Mouse (Mus musculus): ENCODE measurements around the gene Kctd11.
"Not testable (repeated sequence)": the region's sequence is repeated elsewhere in the genome, so short reads cannot be mapped to it uniquely, and the experiment has no call there.

The Kctd11 gene

DNA sequence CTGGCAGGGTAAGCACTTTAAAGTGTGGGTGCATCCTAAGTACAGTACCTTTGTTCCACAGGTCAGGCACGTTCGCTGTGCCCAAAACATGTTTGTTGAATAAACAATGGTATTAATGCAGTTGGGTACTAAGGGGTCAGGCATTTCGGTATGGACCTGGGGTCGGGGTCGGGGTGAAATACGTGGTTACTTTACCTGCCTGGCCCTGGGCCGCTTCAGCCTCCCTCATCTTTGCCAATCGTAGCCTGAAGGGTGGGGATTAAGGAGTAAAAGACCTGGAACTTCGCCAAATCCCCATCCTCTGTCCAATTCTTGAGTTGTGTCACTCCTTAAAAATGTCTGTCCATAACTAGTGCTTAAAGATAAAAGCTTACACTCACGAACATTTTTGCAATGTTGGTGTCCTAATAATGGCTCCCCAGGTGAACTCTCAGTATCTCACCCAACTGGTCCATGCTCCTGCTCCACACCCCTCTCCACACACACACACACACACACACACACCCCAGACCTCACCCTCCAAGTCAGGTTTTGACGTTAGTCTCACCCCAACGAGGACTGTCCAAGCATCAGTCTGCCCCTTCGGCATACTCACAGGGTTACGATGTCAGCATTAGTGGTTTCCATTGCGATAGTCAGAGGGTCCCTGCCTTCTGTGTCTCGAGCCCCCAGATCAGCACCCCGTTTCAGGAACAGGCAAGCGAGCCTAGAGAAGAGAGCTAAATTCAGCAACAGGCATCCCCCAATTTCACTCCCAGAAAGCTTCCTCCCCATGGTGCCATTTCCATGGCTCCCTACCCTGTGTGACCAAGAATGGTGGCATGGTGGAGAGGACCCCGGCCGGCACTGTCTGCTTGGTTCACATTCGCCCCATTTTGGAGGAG lies 823 bp upstream of the Kctd11 start:
- in situ Hi-C loops (cut with MseI, MboI), result no loop called here

GRCm38 (mm10) chr11:69880506-69880852 lies 727 bp downstream of the Kctd11 start:
- in situ Hi-C loops (cut with MseI, MboI), result no loop called here

DNA sequence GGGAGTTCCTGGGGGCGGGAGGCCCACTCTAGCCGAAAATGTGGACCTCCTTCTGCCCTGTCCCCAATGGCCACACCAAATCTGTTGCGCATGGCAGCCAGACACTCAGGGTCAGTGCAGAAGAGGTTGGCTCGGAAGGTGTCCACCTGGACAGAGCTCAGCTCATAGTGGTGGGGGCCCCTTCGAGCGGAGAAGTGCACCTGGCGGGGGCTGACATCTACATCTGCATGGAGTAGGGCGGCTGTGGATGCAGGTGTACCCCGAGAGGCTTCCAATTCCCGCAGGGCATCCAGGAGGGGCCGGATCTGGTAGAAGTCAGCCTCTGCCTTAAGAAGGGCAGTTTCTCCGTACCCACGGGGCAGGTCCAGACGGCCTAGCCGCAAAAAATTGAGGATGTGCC lies 1.5 kb downstream of the Kctd11 start:
- in situ Hi-C loops (cut with MseI, MboI), result loop anchor here (5.0 kb wide), 1 partner anchor 72 kb away; the partner anchor contains the start of gene Tmem102 (in 2 of the 2)

- in situ Hi-C loops (cut with MseI, MboI), result loop anchor here (5.0 kb wide), 1 partner anchor 72 kb away; the partner anchor contains the start of gene Tmem102 (in 2 of the 2)
These were observed 2.3 kb downstream of the Kctd11 start for GRCm38 (mm10) chr11:69878952-69879351.

DNA sequence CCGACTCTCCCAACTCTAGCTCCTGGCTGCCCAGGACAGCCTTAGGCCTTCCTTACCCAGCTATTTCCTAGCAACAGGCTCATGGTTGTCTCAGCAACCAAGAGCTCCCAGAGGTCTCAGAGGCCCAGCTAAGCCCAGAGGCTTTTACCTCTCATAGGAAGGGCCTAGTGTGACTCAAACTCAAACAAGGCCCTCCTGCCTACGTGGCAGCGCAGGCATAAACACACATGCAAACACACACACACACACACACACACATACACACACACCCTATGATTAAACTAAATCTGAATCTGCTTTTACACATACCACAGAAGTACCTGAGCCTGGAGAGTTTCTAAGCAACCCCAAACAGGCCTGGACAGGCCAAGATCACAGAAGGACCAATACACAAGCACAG lies 2.8 kb downstream of the Kctd11 start:
- in situ Hi-C loops (cut with MseI, MboI), result loop anchor here (5.0 kb wide), 1 partner anchor 71 kb away; the partner anchor contains the start of gene Tmem102 (in 2 of the 2)

GRCm38 (mm10) chr11:69877878-69878277 lies 3.3 kb downstream of the Kctd11 start, which contains the start of gene Tmem95:
Tmem95 (minus strand) TSS chr11:69878018.
- in situ Hi-C loops (cut with MseI, MboI), result loop anchor here (5.0 kb wide), 1 partner anchor 71 kb away; the partner anchor contains the start of gene Tmem102 (in 2 of the 2)

- in situ Hi-C loops (cut with MseI, MboI), result loop anchor here (5.0 kb wide), 1 partner anchor 70 kb away; the partner anchor contains the start of gene Tmem102 (in 2 of the 2)
These were observed 4.3 kb downstream of the Kctd11 start for GRCm38 (mm10) chr11:69876867-69877266.

GRCm38 (mm10) chr11:69876186-69876585 lies 5.0 kb downstream of the Kctd11 start:
- in situ Hi-C loops (cut with MseI, MboI), result loop anchor here (5.0 kb wide), 1 partner anchor 69 kb away; the partner anchor contains the start of gene Tmem102 (in 2 of the 2)

DNA sequence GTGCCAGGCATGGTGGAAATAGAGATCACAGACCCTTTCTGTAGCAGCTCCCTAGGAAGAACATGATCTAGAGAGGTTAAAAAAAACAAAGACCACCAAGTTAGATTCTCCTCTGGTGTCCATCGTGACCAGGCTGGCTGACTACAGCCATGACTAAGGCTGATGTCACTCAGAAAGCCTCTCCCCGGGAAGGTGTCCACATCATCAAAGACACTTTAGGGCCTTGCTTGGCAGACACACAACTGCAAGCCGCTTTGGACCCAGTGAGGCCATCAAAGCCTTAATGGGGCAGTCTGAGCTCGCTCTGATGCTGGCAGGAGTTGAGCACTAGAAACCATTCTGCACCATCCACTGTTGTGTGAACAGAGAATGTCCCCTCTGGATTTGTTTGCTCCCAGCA lies 8.8 kb downstream of the Kctd11 start:
- in situ Hi-C loops (cut with MseI, MboI), result no loop called here

DNA sequence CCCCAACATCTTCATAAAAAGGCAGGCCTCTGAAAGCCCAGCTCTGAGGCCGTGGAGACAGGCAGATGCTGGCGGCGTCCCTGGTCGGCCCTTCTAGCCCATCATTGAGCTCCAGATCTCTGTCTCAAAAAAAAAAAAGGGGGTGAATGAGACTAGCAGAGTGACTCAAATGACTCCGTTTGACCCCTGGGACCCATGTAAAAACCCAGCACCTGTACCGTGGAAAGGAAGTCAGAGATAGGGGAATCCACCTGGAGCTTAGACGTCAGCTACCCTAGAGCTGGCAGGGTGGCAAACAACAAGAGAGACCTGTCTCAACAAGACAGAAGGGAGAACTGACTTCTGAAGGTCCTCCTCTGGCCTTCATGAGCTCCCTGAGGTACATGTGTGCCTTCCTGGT lies 9.4 kb downstream of the Kctd11 start:
- in situ Hi-C loops (cut with MseI, MboI), result no loop called here

DNA sequence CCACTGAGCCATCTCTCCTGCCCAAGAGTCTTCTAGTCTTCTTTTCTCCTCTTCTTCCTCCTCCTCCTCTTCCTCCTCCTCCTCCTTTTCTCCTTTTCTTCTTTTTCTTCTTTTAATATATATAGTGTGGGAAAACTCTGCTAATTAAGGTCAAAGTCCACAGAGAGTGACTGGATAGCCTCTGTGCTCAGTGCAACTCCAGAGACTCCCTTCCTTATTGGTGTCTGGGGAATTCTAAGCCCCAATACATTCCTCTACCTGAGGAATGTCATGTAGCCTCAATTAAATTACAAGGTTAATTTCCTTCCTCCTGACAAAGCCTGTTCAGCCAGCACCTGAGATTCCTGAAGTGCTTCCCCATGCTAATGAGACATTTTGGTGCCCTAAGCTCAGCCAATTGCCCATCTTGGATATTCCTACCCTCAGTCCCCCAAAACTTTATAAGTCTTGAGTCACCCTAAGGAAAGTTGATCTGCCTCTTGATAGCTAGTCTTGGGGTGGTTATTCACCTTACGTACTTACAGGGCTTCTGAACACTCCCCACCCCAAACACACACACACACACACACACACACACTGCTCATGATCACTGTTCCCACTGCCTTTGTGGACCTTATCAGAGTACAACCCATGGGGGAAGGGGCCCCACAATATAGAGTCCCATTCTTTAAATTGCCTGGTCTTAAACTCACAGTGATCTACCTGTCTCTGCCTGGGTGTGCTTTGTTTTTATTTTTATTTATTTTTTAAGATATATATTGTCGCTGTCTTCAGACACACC lies 10.7 kb downstream of the Kctd11 start:
- in situ Hi-C loops (cut with MseI, MboI), result no loop called here

- in situ Hi-C loops (cut with MseI, MboI), result no loop called here
These were observed 13.9 kb downstream of the Kctd11 start for GRCm38 (mm10) chr11:69867335-69867734.

GRCm38 (mm10) chr11:69865561-69865960 lies 15.6 kb downstream of the Kctd11 start:
- in situ Hi-C loops (cut with MseI, MboI), result no loop called here

DNA sequence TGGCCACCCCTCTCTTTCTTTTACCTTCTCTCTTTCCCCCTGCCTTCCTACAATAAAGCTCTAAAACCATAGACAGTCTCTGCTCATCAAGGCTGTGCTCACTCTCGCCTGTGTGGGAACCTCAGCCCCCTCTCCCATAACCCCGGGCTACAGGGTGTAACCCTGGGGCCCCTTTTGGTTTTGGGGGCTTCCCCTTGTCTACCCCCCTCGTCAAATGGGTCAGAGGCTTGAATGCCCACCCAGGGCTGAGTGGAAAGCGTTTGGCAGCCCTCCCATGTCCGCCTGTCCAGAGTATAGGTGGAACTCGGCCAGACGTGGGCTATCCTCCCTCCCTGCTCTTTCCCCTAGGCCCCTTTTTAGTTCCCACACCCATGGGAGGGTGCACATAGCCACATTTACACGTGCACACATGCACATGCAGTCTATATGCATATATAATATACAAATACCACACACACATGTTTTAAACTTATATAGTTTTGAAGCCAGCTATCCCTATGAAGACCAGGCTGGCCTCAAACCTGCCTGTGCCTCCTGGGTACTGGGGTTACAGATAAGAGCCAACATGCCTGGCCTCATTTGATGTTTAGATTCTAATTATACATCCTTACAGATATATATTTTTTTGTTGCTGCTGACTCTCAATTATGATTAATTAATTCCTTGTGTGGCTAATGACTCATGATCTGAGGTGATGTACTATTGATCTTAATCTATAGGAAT lies 16.9 kb downstream of the Kctd11 start:
- in situ Hi-C loops (cut with MseI, MboI), result no loop called here

- in situ Hi-C loops (cut with MseI, MboI), result not testable (repeated sequence)
These were observed 17.5 kb downstream of the Kctd11 start for GRCm38 (mm10) chr11:69863729-69864128.

- in situ Hi-C loops (cut with MseI, MboI), result no loop called here
These were observed 22.9 kb downstream of the Kctd11 start, which contains the start of gene Tnk1 for GRCm38 (mm10) chr11:69858113-69858998. Tnk1 (minus strand) TSS chr11:69858730.

DNA sequence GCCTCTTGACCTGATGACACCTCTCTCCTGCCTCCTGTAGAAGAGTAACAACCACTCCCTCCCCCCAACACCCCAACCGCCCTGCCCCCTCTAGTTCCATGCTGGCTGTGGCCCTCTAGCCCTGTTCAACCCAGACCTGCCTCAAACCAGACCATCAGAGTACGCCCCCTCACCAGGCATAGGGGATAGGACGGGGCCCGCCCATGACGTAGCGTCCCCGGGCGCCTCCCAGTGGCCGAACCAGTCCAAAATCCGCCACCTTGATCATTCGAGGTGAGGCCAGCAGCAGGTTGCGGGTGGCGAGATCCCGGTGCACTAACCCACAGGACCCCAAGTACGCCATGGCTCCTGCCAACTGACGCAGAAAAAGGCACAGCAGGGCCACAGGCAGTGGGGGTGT lies 25.9 kb downstream of the Kctd11 start:
- in situ Hi-C loops (cut with MseI, MboI), result no loop called here

DNA sequence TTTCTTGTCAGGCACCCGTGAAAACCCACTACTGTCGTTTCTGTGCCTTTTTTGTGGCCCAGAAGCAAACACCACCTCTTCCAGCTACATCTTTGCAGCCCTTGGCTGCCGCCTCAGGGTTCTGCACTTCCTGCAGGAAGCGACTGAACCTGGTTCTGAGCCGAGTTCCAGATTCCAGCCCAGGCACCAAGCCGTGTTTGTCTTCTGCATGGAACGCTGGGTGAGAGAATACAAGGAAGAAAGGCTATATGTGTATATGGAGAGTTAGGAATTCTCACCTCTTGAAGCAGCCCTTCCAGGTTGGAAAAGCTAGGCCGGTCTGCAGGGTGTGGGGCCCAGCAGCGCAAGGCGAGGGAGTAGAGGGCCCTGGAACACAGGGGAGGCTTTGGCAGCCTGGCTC lies 26.5 kb downstream of the Kctd11 start:
- in situ Hi-C loops (cut with MseI, MboI), result no loop called here

DNA sequence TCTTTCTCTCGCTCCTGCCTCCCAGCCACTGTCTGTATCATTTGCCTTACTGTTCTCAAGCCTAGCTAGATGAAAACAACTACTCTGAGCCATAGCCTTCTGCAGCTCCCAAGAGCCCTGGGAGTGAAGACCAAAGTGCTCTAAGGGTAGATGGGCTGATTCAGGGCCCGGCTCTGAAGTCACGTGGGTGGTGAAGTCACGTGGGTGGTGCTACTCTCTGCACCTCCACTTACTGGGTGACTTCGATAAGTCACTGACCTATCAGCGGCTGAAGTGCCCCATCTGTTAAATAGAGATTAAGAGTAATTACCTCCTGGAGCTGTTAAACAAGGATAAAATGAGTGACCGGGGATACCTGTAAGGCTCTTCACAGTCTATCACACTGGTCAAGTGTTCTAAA lies 27.2 kb downstream of the Kctd11 start:
- in situ Hi-C loops (cut with MseI, MboI), result no loop called here

DNA sequence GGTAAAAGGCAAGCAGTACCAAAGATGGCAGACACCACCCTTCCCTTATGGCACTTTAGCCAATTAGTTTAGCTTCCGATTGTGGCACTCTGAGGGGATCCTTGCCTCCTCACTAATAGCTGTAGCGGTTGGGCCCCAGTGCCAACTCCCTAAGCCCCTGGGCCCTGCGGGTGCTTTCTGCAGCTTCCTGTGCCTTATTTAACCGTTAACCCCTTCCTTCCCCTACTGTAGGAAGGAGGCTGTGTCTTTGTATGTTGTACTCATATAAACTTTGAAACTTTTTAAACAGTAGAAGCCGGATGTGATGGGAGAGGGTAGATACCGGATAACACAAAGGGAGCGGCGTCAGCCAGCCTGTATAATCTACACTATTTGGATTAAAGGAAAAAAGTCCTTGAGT lies 30.5 kb downstream of the Kctd11 start:
- in situ Hi-C loops (cut with MseI, MboI), result no loop called here

All from mouse trophoblast stem cell (cell line).